ENCODE assay signal across 9 mouse cellular contexts in the genomic region with DNA sequence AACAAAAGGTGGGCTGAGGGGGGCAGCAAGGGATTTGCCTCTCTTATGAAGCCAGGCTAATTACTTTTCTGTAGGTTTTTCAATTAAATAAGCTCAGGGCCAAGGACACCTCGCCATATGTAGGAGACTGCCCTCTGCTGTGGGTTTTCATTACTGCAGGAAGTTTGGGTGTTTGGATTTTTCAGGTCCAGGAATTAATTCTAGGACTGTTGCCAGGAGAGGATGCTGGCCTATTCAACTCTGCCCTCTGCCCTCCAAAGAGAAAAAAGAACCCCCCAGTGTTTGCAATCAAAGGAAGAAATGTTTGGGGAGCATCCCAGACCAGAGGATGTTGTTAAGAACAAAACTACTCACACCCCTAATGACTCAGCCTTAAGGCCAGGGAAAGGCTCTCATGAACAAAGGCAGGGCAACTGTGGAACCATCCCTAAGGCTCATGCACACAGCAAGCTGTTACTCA. TPM values are rescaled to one million over a fixed set of nuclear protein-coding genes. Genes with fewer than 3 reads are reported as not detected.
DNase-seq lines count a peak whose midpoint lies in the region; ATAC-seq and TF ChIP-seq lines count a peak whose summit lies in the region.
"Had no signal": no experiment of that assay in that cellular context is flagged by ENCODE, and none has a peak within 500 bp of the region (broad histone marks: within the 10 kb centered on the region; RNA-seq: fewer than 3 reads in every experiment).

No protein-coding gene starts in this region.

- no peaks in the 10 kb centered on the region for H3K27me3 ChIP-seq in kidney, embryonic 14.5 days (ENCODE audit: control insufficient read depth, insufficient read depth, low read length)
- no peaks in the 10 kb centered on the region for H3K27me3 ChIP-seq in limb, embryonic 14.5 days (ENCODE audit: control insufficient read depth, insufficient read depth, low read length)
- H3K27me3 ChIP-seq: limb, embryonic 15.5 days had no signal

- no peak overlapping the region for H3K9ac ChIP-seq in kidney, embryonic 14.5 days (ENCODE audit: low read depth, low read length)
- no peak overlapping the region for H3K9ac ChIP-seq in limb, embryonic 14.5 days (ENCODE audit: low read depth, low read length, severe bottlenecking)
- H3K9ac ChIP-seq: limb, embryonic 15.5 days had no signal

- H3K4me2 ChIP-seq in kidney, embryonic 14.5 days (replicated peaks; ENCODE audit: low read depth, low read length), result no peak overlapping the region
- H3K4me2 ChIP-seq in limb, embryonic 14.5 days (replicated peaks; ENCODE audit: low read depth, low read length, severe bottlenecking), result no peak overlapping the region
- H3K4me2 ChIP-seq: limb, embryonic 15.5 days had no signal

- 0 out of 2 replicates have a peak, but pooled peaks cover 4% of the 10 kb centered on the region for H3K4me1 ChIP-seq in kidney, embryonic 14.5 days (ENCODE audit: control insufficient read depth, insufficient read depth, low read length)
- H3K4me1 ChIP-seq in limb, embryonic 14.5 days (ENCODE audit: control insufficient read depth, insufficient read depth, low read length), result peaks cover 27% of the 10 kb centered on the region

- no peak overlapping the region for H3K4me3 ChIP-seq in kidney, embryonic 14.5 days (ENCODE audit: low read length)
- no peak overlapping the region for H3K4me3 ChIP-seq in limb, embryonic 14.5 days (replicated peaks; ENCODE audit: low read length)
- H3K4me3 ChIP-seq: limb, embryonic 15.5 days had no signal

- DNase-seq in kidney, adult 11 months, result peak; percentile 64
- DNase-seq in cerebellum, postnatal 4 days (ENCODE audit: low spot score in 2 of 2), result peak; percentile 65 to 90
- DNase-seq in heart, adult 18-20 months, result peak; percentile 70 to 92
- DNase-seq in kidney, postnatal 10 days, result peak; percentile 87
- peak; percentile 57 for DNase-seq in limb, embryonic 14.5 days (ENCODE audit: low spot score)
- peak; percentile 9 for DNase-seq in ovary, adult 18-20 months (ENCODE audit: low spot score)

- H3K9me3 ChIP-seq in kidney, embryonic 14.5 days (ENCODE audit: control insufficient read depth, low read length), result no peaks in the 10 kb centered on the region
- H3K9me3 ChIP-seq in limb, embryonic 14.5 days (ENCODE audit: control insufficient read depth, low read length), result no peaks in the 10 kb centered on the region
- H3K9me3 ChIP-seq: limb, embryonic 15.5 days had no signal

- no peaks in the 10 kb centered on the region for H3K36me3 ChIP-seq in kidney, embryonic 14.5 days (ENCODE audit: control insufficient read depth, insufficient read depth, low read length)
- no peaks in the 10 kb centered on the region for H3K36me3 ChIP-seq in limb, embryonic 14.5 days (ENCODE audit: control insufficient read depth, insufficient read depth, low read length)
- H3K36me3 ChIP-seq: limb, embryonic 15.5 days had no signal

- no peak for ATAC-seq in kidney, embryonic 14.5 days (ENCODE audit: low FRiP score, low TSS enrichment)
- ATAC-seq in limb, embryonic 14.5 days (ENCODE audit: low FRiP score, low read depth), result no peak
- no peak for ATAC-seq in activated CD4-positive, CD25-positive, alpha-beta regulatory T cell, adult 4 months

- no peak for TF ChIP-seq POLR2A in limb, embryonic 14.5 days (IDR thresholded peaks at IDR 0.05; ENCODE audit: borderline replicate concordance, extremely low read depth, insufficient read depth, insufficient read length)

- WGBS in kidney, embryonic 14.5 days, result 4% methylated on average over 1 of the region's 1 CpGs
- 6% methylated on average over 1 of the region's 1 CpGs for WGBS in limb, embryonic 14.5 days

- H3K27ac ChIP-seq in kidney, embryonic 14.5 days (ENCODE audit: low read depth, low read length), result no peak overlapping the region
- no peak overlapping the region for H3K27ac ChIP-seq in limb, embryonic 14.5 days (replicated peaks; ENCODE audit: low read depth, low read length)
- H3K27ac ChIP-seq: limb, embryonic 15.5 days had no signal

RNA-seq across cellular contexts. Expression of a gene that starts 40.4 kb away (rescaled TPM):
- polyA plus RNA-seq in kidney, embryonic 14.5 days (2014; fragmentation: Nextera tagmentation; extraction: Ambion mirVana), result 5.8 and 7.4 TPM in 2 replicates
- total RNA-seq in heart, adult 18-20 months (2021), result 1 to 10 TPM; 3.7 to 4.0 TPM
- 5.5 and 6.4 TPM in 2 replicates for polyA plus RNA-seq in limb, embryonic 14.5 days (2012; rRNA removed)
- 8.0 and 8.4 TPM in 2 replicates for polyA plus RNA-seq in limb, embryonic 14.5 days (2014; fragmentation: Nextera tagmentation; extraction: Ambion mirVana)
- polyA plus RNA-seq in activated CD4-positive, CD25-positive, alpha-beta regulatory T cell, adult 4 months (2017; shearing (Covaris generic)), result under 1 TPM in 1 of 2 experiments, not detected in 1; 0.17 TPM

Comparison
In these comparisons a context has a peak if more than half of its experiments do, and no peak if none do; other contexts are left out.
1. DNase-seq: peak in every context shown above with its lines; median percentile 87 in kidney, postnatal 10 days; 81 in heart, adult 18-20 months; 78 in cerebellum, postnatal 4 days; 64 in kidney, adult 11 months; 57 in limb, embryonic 14.5 days; 9 in ovary, adult 18-20 months.